Mouse (Mus musculus): ENCODE data around the gene Gstm3. TPM values are rescaled to one million over a fixed set of nuclear protein-coding genes. Genes with fewer than 3 reads are reported as not detected.

The Gstm3 gene
- polyA plus RNA-seq (2015; fragmentation: Illumina TruSeq; extraction: RNeasy Lipid Tissue Mini Kit (QIAGEN cat#74804); ENCODE audit: insufficient read depth, low read depth, low replicate concordance): not detected

DNA sequence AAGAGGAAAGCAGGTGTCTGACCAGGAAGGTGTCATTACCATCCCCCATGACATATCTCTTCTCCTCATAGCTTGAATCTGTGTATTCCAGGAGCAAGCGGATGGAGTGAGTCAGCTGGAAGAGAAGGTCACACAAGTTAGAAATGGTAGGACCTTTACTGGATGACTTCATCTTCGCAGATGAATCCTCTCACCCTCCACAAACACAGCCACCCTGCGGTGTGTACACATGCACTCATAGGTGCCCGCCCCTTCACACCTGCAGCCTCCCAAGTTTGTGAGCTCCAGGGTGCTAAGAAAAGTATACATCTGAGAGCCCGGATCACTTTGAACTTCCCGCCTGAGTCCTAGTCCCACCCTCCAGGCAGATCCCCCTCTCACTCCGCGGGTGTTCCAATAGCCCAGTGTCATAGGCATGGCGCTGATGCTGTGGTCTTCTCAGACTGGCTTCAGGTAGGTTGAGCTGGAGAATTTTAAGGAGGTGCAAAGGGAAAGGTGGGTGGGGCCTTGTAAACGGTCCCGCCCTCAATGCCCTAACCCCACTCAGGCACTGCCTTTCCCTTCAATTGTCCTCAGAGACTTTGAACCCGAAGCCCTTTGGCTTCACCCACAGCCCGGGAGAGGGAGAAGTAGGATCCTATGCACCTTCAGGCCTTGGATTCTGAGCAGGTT lies at the start of gene Gstm3:
Gene Gstm3 (minus strand): TSS at position 560 of the 672 bp plus-strand sequence.

DNA sequence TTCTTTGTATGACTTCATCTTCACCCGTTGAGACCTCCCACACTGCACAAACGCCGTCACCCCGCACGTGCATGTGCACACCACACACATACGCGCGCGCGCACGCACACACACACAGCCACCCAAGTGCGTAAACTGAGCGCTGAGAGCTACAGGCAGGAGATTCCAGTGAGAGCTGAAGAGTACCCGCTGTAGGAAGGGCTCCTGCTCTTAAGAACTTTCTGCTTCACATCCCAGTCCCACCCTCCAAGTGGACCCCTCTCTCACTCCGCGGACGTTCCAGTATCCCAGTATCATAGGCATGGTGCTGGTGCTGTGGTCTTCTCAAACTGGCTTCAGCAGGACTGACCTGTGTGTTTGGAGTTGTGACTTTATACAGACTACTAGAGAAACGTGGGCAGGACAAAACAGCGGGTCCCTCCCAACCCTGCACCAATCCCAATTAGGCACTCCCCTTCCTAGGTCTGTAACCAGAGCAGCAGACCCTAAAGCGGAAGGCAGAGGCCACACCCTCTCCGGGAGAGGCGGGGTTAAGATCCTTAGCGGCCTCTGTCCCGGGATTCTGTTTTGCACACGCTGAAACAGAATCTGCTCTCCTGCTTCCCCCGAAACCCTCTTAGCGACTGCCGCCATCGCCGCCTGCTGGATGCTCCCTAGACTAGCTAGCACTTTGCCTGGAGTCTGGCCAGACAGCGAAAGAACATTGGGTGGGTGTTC lies 48.5 kb upstream of the Gstm3 start, which contains the start of gene Gstm1:
Gene Gstm1 (minus strand): TSS at position 501 of the 717 bp plus-strand sequence.

GRCm38 (mm10) chr3:107986041-107986562 lies 17.0 kb upstream of the Gstm3 start, which contains the start of gene Gstm2:
Gene Gstm2 (minus strand): TSS chr3:107986453.

GRCm38 (mm10) chr3:107943239-107943990 lies 25.7 kb downstream of the Gstm3 start, which contains the start of gene Gstm6:
Gene Gstm6 (minus strand): TSS chr3:107943749.

DNA sequence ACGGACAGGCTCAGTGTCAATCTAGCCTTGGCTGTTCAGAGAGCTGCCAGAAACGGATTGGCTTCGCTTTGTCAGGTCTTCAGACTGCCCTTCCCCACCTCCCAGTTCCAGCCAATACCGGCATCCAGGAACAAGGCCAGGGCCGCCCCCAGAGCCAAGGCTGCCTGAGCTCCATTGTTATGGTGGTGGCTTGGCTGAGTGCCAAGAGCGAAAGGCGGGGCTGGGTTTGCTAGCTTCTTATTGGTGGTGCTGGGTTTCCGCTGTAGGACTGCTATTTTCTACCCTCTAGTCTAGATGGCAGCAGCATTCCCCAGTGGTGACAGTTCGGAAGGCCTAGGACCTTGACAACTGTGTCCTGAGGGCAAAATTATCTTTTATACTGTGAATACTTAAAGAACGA lies 37.4 kb downstream of the Gstm3 start, which contains the start of gene Gstm7:
Gene Gstm7 (minus strand): TSS at position 148 of the 400 bp plus-strand sequence.

Other genes with a start within 250 kb of the Gstm3 start
- 10.5 TPM for gene Csf1, start 208.8 kb downstream of the Gstm3 start, polyA plus RNA-seq (2015; fragmentation: Illumina TruSeq; extraction: RNeasy Lipid Tissue Mini Kit (QIAGEN cat#74804); ENCODE audit: insufficient read depth, low read depth, low replicate concordance)
- not detected for gene Eps8l3, start 92.1 kb downstream of the Gstm3 start, polyA plus RNA-seq (2015; fragmentation: Illumina TruSeq; extraction: RNeasy Lipid Tissue Mini Kit (QIAGEN cat#74804); ENCODE audit: insufficient read depth, low read depth, low replicate concordance)
- 23.1 TPM for gene Gstm5, start 73.5 kb downstream of the Gstm3 start, polyA plus RNA-seq (2015; fragmentation: Illumina TruSeq; extraction: RNeasy Lipid Tissue Mini Kit (QIAGEN cat#74804); ENCODE audit: insufficient read depth, low read depth, low replicate concordance)
- 5.1 TPM for gene Gstm7, start 37.5 kb downstream of the Gstm3 start, polyA plus RNA-seq (2015; fragmentation: Illumina TruSeq; extraction: RNeasy Lipid Tissue Mini Kit (QIAGEN cat#74804); ENCODE audit: insufficient read depth, low read depth, low replicate concordance)
- 1.3 TPM for gene Gstm6, start 25.5 kb downstream of the Gstm3 start, polyA plus RNA-seq (2015; fragmentation: Illumina TruSeq; extraction: RNeasy Lipid Tissue Mini Kit (QIAGEN cat#74804); ENCODE audit: insufficient read depth, low read depth, low replicate concordance)
- gene Gstm2, start 17.2 kb upstream of the Gstm3 start, polyA plus RNA-seq (2015; fragmentation: Illumina TruSeq; extraction: RNeasy Lipid Tissue Mini Kit (QIAGEN cat#74804); ENCODE audit: insufficient read depth, low read depth, low replicate concordance): 106 TPM
- 199 TPM for gene Gstm1, start 48.7 kb upstream of the Gstm3 start, polyA plus RNA-seq (2015; fragmentation: Illumina TruSeq; extraction: RNeasy Lipid Tissue Mini Kit (QIAGEN cat#74804); ENCODE audit: insufficient read depth, low read depth, low replicate concordance)
- gene Gstm4, start 75.6 kb upstream of the Gstm3 start, polyA plus RNA-seq (2015; fragmentation: Illumina TruSeq; extraction: RNeasy Lipid Tissue Mini Kit (QIAGEN cat#74804); ENCODE audit: insufficient read depth, low read depth, low replicate concordance): 3.2 TPM
- 39.0 TPM for gene Ampd2, start 117.4 kb upstream of the Gstm3 start, polyA plus RNA-seq (2015; fragmentation: Illumina TruSeq; extraction: RNeasy Lipid Tissue Mini Kit (QIAGEN cat#74804); ENCODE audit: insufficient read depth, low read depth, low replicate concordance)
- gene Gnat2, start 123.5 kb upstream of the Gstm3 start, polyA plus RNA-seq (2015; fragmentation: Illumina TruSeq; extraction: RNeasy Lipid Tissue Mini Kit (QIAGEN cat#74804); ENCODE audit: insufficient read depth, low read depth, low replicate concordance): 4.3 TPM
- 15.9 TPM for gene Gnai3, start 176.9 kb upstream of the Gstm3 start, polyA plus RNA-seq (2015; fragmentation: Illumina TruSeq; extraction: RNeasy Lipid Tissue Mini Kit (QIAGEN cat#74804); ENCODE audit: insufficient read depth, low read depth, low replicate concordance)
- gene Gpr61, start 185.6 kb upstream of the Gstm3 start, polyA plus RNA-seq (2015; fragmentation: Illumina TruSeq; extraction: RNeasy Lipid Tissue Mini Kit (QIAGEN cat#74804); ENCODE audit: insufficient read depth, low read depth, low replicate concordance): not detected
- 5.3 TPM for gene Amigo1, start 217.1 kb upstream of the Gstm3 start, polyA plus RNA-seq (2015; fragmentation: Illumina TruSeq; extraction: RNeasy Lipid Tissue Mini Kit (QIAGEN cat#74804); ENCODE audit: insufficient read depth, low read depth, low replicate concordance)
- 2.6 TPM for gene Cyb561d1, start 231.9 kb upstream of the Gstm3 start, polyA plus RNA-seq (2015; fragmentation: Illumina TruSeq; extraction: RNeasy Lipid Tissue Mini Kit (QIAGEN cat#74804); ENCODE audit: insufficient read depth, low read depth, low replicate concordance)
- 5.2 TPM for gene Atxn7l2, start 241.7 kb upstream of the Gstm3 start, polyA plus RNA-seq (2015; fragmentation: Illumina TruSeq; extraction: RNeasy Lipid Tissue Mini Kit (QIAGEN cat#74804); ENCODE audit: insufficient read depth, low read depth, low replicate concordance)

Data from pancreas, adult 10 weeks (tissue).